Mouse (Mus musculus): ENCODE data around the gene Gemin5.

Gene Gemin5

GRCm38 (mm10) chr11:58132026-58132425, 36.3 kb downstream of the Gemin5 start:
- TF ChIP-seq CTCF (conservative IDR thresholded peaks at IDR 0.05; ENCODE audit: low read length) (no peak), NANOG (IDR thresholded peaks at IDR 0.05; ENCODE audit: borderline replicate concordance, low read length) (no peak), POU5F1 (IDR thresholded peaks at IDR 0.05; ENCODE audit: borderline replicate concordance, low read length) (no peak)
- no peaks in the 10 kb centered on the region for H3K27me3 ChIP-seq (ENCODE audit: insufficient read depth, low read length)
- H3K4me1 ChIP-seq (replicated peaks; ENCODE audit: low read depth, low read length): peaks cover 4% of the 10 kb centered on the region
- no peaks in the 10 kb centered on the region for H3K9me3 ChIP-seq (ENCODE audit: low read length)
- H3K4me3 ChIP-seq (replicated peaks; ENCODE audit: low read length): no peak overlapping the region
- H3K36me3 ChIP-seq (ENCODE audit: insufficient read depth, low read length): peaks cover 100% of the 10 kb centered on the region

- Histone ChIP-seq H3K4me3 (replicated peaks; ENCODE audit: low read length) (no peak overlapping the region), H3K36me3 (ENCODE audit: insufficient read depth, low read length) (peaks cover 100% of the 10 kb centered on the region), H3K9me3 (ENCODE audit: low read length) (no peaks in the 10 kb centered on the region), H3K4me1 (replicated peaks; ENCODE audit: low read depth, low read length) (peaks cover 11% of the 10 kb centered on the region), H3K27me3 (ENCODE audit: insufficient read depth, low read length) (no peaks in the 10 kb centered on the region)
- TF ChIP-seq CTCF (conservative IDR thresholded peaks at IDR 0.05; ENCODE audit: low read length) (no peak), NANOG (IDR thresholded peaks at IDR 0.05; ENCODE audit: borderline replicate concordance, low read length) (no peak), POU5F1 (IDR thresholded peaks at IDR 0.05; ENCODE audit: borderline replicate concordance, low read length) (no peak)
Observed at GRCm38 (mm10) chr11:58129302-58129843, 39.0 kb downstream of the Gemin5 start.

- Histone ChIP-seq H3K36me3 (ENCODE audit: insufficient read depth, low read length) (peaks cover 100% of the 10 kb centered on the region), H3K4me3 (replicated peaks; ENCODE audit: low read length) (no peak overlapping the region), H3K4me1 (replicated peaks; ENCODE audit: low read depth, low read length) (peaks cover 11% of the 10 kb centered on the region), H3K27me3 (ENCODE audit: insufficient read depth, low read length) (no peaks in the 10 kb centered on the region), H3K9me3 (ENCODE audit: low read length) (no peaks in the 10 kb centered on the region)
- TF ChIP-seq NANOG (IDR thresholded peaks at IDR 0.05; ENCODE audit: borderline replicate concordance, low read length) (no peak), POU5F1 (IDR thresholded peaks at IDR 0.05; ENCODE audit: borderline replicate concordance, low read length) (no peak), CTCF (conservative IDR thresholded peaks at IDR 0.05; ENCODE audit: low read length) (no peak)
Observed at GRCm38 (mm10) chr11:58127544-58127943, 40.8 kb downstream of the Gemin5 start.

GRCm38 (mm10) chr11:58126397-58127160, 41.8 kb downstream of the Gemin5 start:
- no peaks in the 10 kb centered on the region for H3K9me3 ChIP-seq (ENCODE audit: low read length)
- H3K4me1 ChIP-seq (replicated peaks; ENCODE audit: low read depth, low read length): peaks cover 12% of the 10 kb centered on the region
- peaks cover 98% of the 10 kb centered on the region for H3K36me3 ChIP-seq (ENCODE audit: insufficient read depth, low read length)
- H3K27me3 ChIP-seq (ENCODE audit: insufficient read depth, low read length): no peaks in the 10 kb centered on the region
- TF ChIP-seq NANOG (IDR thresholded peaks at IDR 0.05; ENCODE audit: borderline replicate concordance, low read length): no peak
- TF ChIP-seq CTCF (conservative IDR thresholded peaks at IDR 0.05; ENCODE audit: low read length): no peak
- no peak for TF ChIP-seq POU5F1 (IDR thresholded peaks at IDR 0.05; ENCODE audit: borderline replicate concordance, low read length)
- no peak overlapping the region for H3K4me3 ChIP-seq (replicated peaks; ENCODE audit: low read length)

- no peak overlapping the region for H3K4me3 ChIP-seq (replicated peaks; ENCODE audit: low read length)
- TF ChIP-seq CTCF (conservative IDR thresholded peaks at IDR 0.05; ENCODE audit: low read length) (no peak), POU5F1 (IDR thresholded peaks at IDR 0.05; ENCODE audit: borderline replicate concordance, low read length) (no peak), NANOG (IDR thresholded peaks at IDR 0.05; ENCODE audit: borderline replicate concordance, low read length) (no peak)
- no peaks in the 10 kb centered on the region for H3K27me3 ChIP-seq (ENCODE audit: insufficient read depth, low read length)
- no peaks in the 10 kb centered on the region for H3K9me3 ChIP-seq (ENCODE audit: low read length)
- H3K36me3 ChIP-seq (ENCODE audit: insufficient read depth, low read length): peaks cover 98% of the 10 kb centered on the region
- H3K4me1 ChIP-seq (replicated peaks; ENCODE audit: low read depth, low read length): peaks cover 27% of the 10 kb centered on the region
Observed at GRCm38 (mm10) chr11:58125021-58125420, 43.3 kb downstream of the Gemin5 start.

- no peaks in the 10 kb centered on the region for H3K27me3 ChIP-seq (ENCODE audit: insufficient read depth, low read length)
- TF ChIP-seq NANOG (IDR thresholded peaks at IDR 0.05; ENCODE audit: borderline replicate concordance, low read length): no peak
- no peak for TF ChIP-seq POU5F1 (IDR thresholded peaks at IDR 0.05; ENCODE audit: borderline replicate concordance, low read length)
- no peak for TF ChIP-seq CTCF (conservative IDR thresholded peaks at IDR 0.05; ENCODE audit: low read length)
- no peaks in the 10 kb centered on the region for H3K9me3 ChIP-seq (ENCODE audit: low read length)
- H3K4me1 ChIP-seq (replicated peaks; ENCODE audit: low read depth, low read length): peaks cover 33% of the 10 kb centered on the region
- peaks cover 92% of the 10 kb centered on the region for H3K36me3 ChIP-seq (ENCODE audit: insufficient read depth, low read length)
- H3K4me3 ChIP-seq (replicated peaks; ENCODE audit: low read length): no peak overlapping the region
Observed at GRCm38 (mm10) chr11:58123711-58124110, 44.6 kb downstream of the Gemin5 start.

- Histone ChIP-seq H3K4me3 (replicated peaks; ENCODE audit: low read length) (no peak overlapping the region), H3K27me3 (ENCODE audit: insufficient read depth, low read length) (no peaks in the 10 kb centered on the region), H3K36me3 (ENCODE audit: insufficient read depth, low read length) (peaks cover 92% of the 10 kb centered on the region), H3K4me1 (replicated peaks; ENCODE audit: low read depth, low read length) (peaks cover 48% of the 10 kb centered on the region), H3K9me3 (ENCODE audit: low read length) (no peaks in the 10 kb centered on the region)
- TF ChIP-seq NANOG (IDR thresholded peaks at IDR 0.05; ENCODE audit: borderline replicate concordance, low read length) (no peak), POU5F1 (IDR thresholded peaks at IDR 0.05; ENCODE audit: borderline replicate concordance, low read length) (no peak), CTCF (conservative IDR thresholded peaks at IDR 0.05; ENCODE audit: low read length) (no peak)
Observed at GRCm38 (mm10) chr11:58121351-58121750, 47.0 kb downstream of the Gemin5 start.

GRCm38 (mm10) chr11:58120655-58121054, 47.7 kb downstream of the Gemin5 start:
- peaks cover 42% of the 10 kb centered on the region for H3K4me1 ChIP-seq (replicated peaks; ENCODE audit: low read depth, low read length)
- no peak overlapping the region for H3K4me3 ChIP-seq (replicated peaks; ENCODE audit: low read length)
- no peaks in the 10 kb centered on the region for H3K9me3 ChIP-seq (ENCODE audit: low read length)
- TF ChIP-seq CTCF (conservative IDR thresholded peaks at IDR 0.05; ENCODE audit: low read length) (no peak), NANOG (IDR thresholded peaks at IDR 0.05; ENCODE audit: borderline replicate concordance, low read length) (no peak), POU5F1 (IDR thresholded peaks at IDR 0.05; ENCODE audit: borderline replicate concordance, low read length) (no peak)
- peaks cover 92% of the 10 kb centered on the region for H3K36me3 ChIP-seq (ENCODE audit: insufficient read depth, low read length)
- no peaks in the 10 kb centered on the region for H3K27me3 ChIP-seq (ENCODE audit: insufficient read depth, low read length)

All from E14TG2a.4 (cell line).